Mouse (Mus musculus) intestine, postnatal 0 days (tissue): ENCODE results near the gene Ablim1. TPM values are rescaled to one million over a fixed set of nuclear protein-coding genes. Genes with fewer than 3 reads are reported as not detected.
A peak's percentile ranks its signal among the peaks of the same experiment; 100 is the strongest.

Experiments
- ATAC-seq: fragments of 200-750 bp; cut with Nextera tagmentation; 2 replicates; pipeline ENCODE4 v1.8.0; 2017; ENCODE audit warnings: mild to moderate bottlenecking, moderate TSS enrichment, moderate library complexity
- H3K27ac ChIP-seq: fragments of 300-500 bp; sonication (generic); 2 replicates; pipeline ENCODE4 v1.5.1; 2014; ENCODE audit warnings: mild to moderate bottlenecking, low read depth, low read length, moderate library complexity
- H3K27me3 ChIP-seq: fragments of 300-500 bp; sonication (generic); replicated peaks from 2 replicates; pipeline ENCODE4 v1.6.1; 2014; ENCODE audit warnings: low read length, mixed read lengths; ENCODE audit not compliant: control insufficient read depth, insufficient read depth
- H3K36me3 ChIP-seq: fragments of 300-500 bp; sonication (generic); 2 replicates; pipeline ENCODE4 v1.6.1; 2014; ENCODE audit warnings: mild to moderate bottlenecking, moderate library complexity; ENCODE audit not compliant: control insufficient read depth, insufficient read depth
- H3K4me1 ChIP-seq: fragments of 300-500 bp; sonication (generic); replicated peaks from 2 replicates; pipeline ENCODE4 v1.6.1; 2014; ENCODE audit warnings: antibody characterized with exemption, low read length, mixed read lengths; ENCODE audit not compliant: control insufficient read depth, insufficient read depth
- H3K4me2 ChIP-seq: fragments of 300-500 bp; sonication (generic); replicated peaks from 2 replicates; pipeline ENCODE4 v1.6.1; 2014; ENCODE audit warnings: low read depth, mild to moderate bottlenecking, moderate library complexity
- H3K4me3 ChIP-seq: fragments of 300-500 bp; sonication (generic); 2 replicates; pipeline ENCODE4 v1.5.1; 2014; ENCODE audit warnings: low read depth, low read length
- H3K9ac ChIP-seq: fragments of 300-500 bp; sonication (generic); 2 replicates; pipeline ENCODE4 v1.6.1; 2014; ENCODE audit warnings: mild to moderate bottlenecking, low read depth, low read length
- H3K9me3 ChIP-seq: fragments of 300-500 bp; sonication (generic); 2 replicates; pipeline ENCODE4 v1.6.1; 2016; ENCODE audit warnings: mixed run types; ENCODE audit not compliant: control insufficient read depth
- CTCF ChIP-seq: sonication (generic); IDR thresholded peaks from 2 replicates; pipeline ENCODE4 v1.5.1; 2016; ENCODE audit warnings: low read depth, mild to moderate bottlenecking, control low read depth, antibody characterized with exemption, moderate library complexity
- WGBS: fragments of 180-500 bp; shearing (Covaris S2); extraction: QIAGEN DNeasy Blood & Tissue Kit; methylation state at CpG from one replicate; pipeline ENCODE4 v1.1.7; 2014; 5-methylcytosine and 5-hydroxymethylcytosine counted together
- polyA plus RNA-seq: library from polyadenylated mRNA; unstranded; fragments of >200 nt; fragmentation: Nextera tagmentation; extraction: Ambion mirVana; gene quantifications from 2 replicates; pipeline ENCODE4 v1.2.1, GENCODE M21; 2015

Gene Ablim1
- polyA plus RNA-seq, 1 experiment from 2014 or later = 24.4 TPM

- no peak for ATAC-seq
- H3K27ac ChIP-seq = no peak overlapping the region
- no peaks in the 10 kb centered on the region for H3K27me3 ChIP-seq
- TF ChIP-seq CTCF = no peak
- no peak overlapping the region for H3K9ac ChIP-seq
- no peak overlapping the region for H3K4me2 ChIP-seq
- no peak overlapping the region for H3K4me3 ChIP-seq
- H3K4me1 ChIP-seq = no peaks in the 10 kb centered on the region
- peaks cover 19% of the 10 kb centered on the region for H3K36me3 ChIP-seq
- H3K9me3 ChIP-seq = no peaks in the 10 kb centered on the region
- WGBS = 76% methylated on average over 9 of the region's 9 CpGs
Measured at GRCm38 (mm10) chr19:57047671-57048320, 266.9 kb downstream of the Ablim1 start.

GRCm38 (mm10) chr19:57039258-57039657, 275.5 kb downstream of the Ablim1 start:
- ATAC-seq = no peak

GRCm38 (mm10) chr19:57036860-57037259, 277.9 kb downstream of the Ablim1 start:
- WGBS = 93% methylated on average over 15 of the region's 15 CpGs
- Histone ChIP-seq H3K4me2 (no peak overlapping the region), H3K9me3 (no peaks in the 10 kb centered on the region), H3K27me3 (no peaks in the 10 kb centered on the region), H3K4me1 (no peaks in the 10 kb centered on the region), H3K27ac (no peak overlapping the region), H3K36me3 (peaks cover 39% of the 10 kb centered on the region), H3K9ac (no peak overlapping the region), H3K4me3 (no peak overlapping the region)
- no peak for ATAC-seq
- TF ChIP-seq CTCF = no peak

More at GRCm38 (mm10) chr19:57039258-57039657, 275.5 kb downstream of the Ablim1 start:
- no peaks in the 10 kb centered on the region for H3K4me1 ChIP-seq
- H3K4me3 ChIP-seq = no peak overlapping the region
- peak; percentile 74 for TF ChIP-seq CTCF
- H3K4me2 ChIP-seq = no peak overlapping the region
- H3K27me3 ChIP-seq = no peaks in the 10 kb centered on the region
- no peak overlapping the region for H3K27ac ChIP-seq
- H3K9me3 ChIP-seq = no peaks in the 10 kb centered on the region
- H3K9ac ChIP-seq = no peak overlapping the region
- WGBS = 64% methylated on average over 6 of the region's 6 CpGs
- peaks cover 55% of the 10 kb centered on the region for H3K36me3 ChIP-seq

GRCm38 (mm10) chr19:57031582-57031981, 283.1 kb downstream of the Ablim1 start:
- TF ChIP-seq CTCF = peak; percentile 88
- no peak overlapping the region for H3K27ac ChIP-seq
- no peaks in the 10 kb centered on the region for H3K9me3 ChIP-seq
- H3K36me3 ChIP-seq = peaks cover 13% of the 10 kb centered on the region
- H3K9ac ChIP-seq = no peak overlapping the region
- H3K4me1 ChIP-seq = no peaks in the 10 kb centered on the region
- H3K4me3 ChIP-seq = no peak overlapping the region
- peak; percentile 19; the same call in 1 of the 2 replicates for ATAC-seq
- H3K27me3 ChIP-seq = no peaks in the 10 kb centered on the region
- H3K4me2 ChIP-seq = no peak overlapping the region
- WGBS = 69% methylated on average over 4 of the region's 4 CpGs

GRCm38 (mm10) chr19:57029461-57029860, 285.3 kb downstream of the Ablim1 start:
- WGBS = 90% methylated on average over 6 of the region's 6 CpGs
- no peak for ATAC-seq

GRCm38 (mm10) chr19:57028327-57029179, 286.2 kb downstream of the Ablim1 start:
- no peak overlapping the region for H3K9ac ChIP-seq
- WGBS = 50% methylated on average over 8 of the region's 8 CpGs

More at GRCm38 (mm10) chr19:57029461-57029860, 285.3 kb downstream of the Ablim1 start:
- no peak overlapping the region for H3K27ac ChIP-seq
- no peak for TF ChIP-seq CTCF
- H3K4me3 ChIP-seq = no peak overlapping the region
- H3K4me2 ChIP-seq = no peak overlapping the region
- H3K9me3 ChIP-seq = no peaks in the 10 kb centered on the region
- no peaks in the 10 kb centered on the region for H3K27me3 ChIP-seq
- no peaks in the 10 kb centered on the region for H3K36me3 ChIP-seq
- no peaks in the 10 kb centered on the region for H3K4me1 ChIP-seq
- no peak overlapping the region for H3K9ac ChIP-seq

More at GRCm38 (mm10) chr19:57028327-57029179, 286.2 kb downstream of the Ablim1 start:
- TF ChIP-seq CTCF = peak; percentile 29
- H3K4me1 ChIP-seq = no peaks in the 10 kb centered on the region
- no peaks in the 10 kb centered on the region for H3K27me3 ChIP-seq
- H3K36me3 ChIP-seq = no peaks in the 10 kb centered on the region
- no peak overlapping the region for H3K4me2 ChIP-seq
- no peak overlapping the region for H3K27ac ChIP-seq
- H3K4me3 ChIP-seq = no peak overlapping the region
- ATAC-seq = no peak
- H3K9me3 ChIP-seq = no peaks in the 10 kb centered on the region
